Mouse (Mus musculus): ENCODE measurements around the gene Zfp710.

Zfp710 gene

DNA sequence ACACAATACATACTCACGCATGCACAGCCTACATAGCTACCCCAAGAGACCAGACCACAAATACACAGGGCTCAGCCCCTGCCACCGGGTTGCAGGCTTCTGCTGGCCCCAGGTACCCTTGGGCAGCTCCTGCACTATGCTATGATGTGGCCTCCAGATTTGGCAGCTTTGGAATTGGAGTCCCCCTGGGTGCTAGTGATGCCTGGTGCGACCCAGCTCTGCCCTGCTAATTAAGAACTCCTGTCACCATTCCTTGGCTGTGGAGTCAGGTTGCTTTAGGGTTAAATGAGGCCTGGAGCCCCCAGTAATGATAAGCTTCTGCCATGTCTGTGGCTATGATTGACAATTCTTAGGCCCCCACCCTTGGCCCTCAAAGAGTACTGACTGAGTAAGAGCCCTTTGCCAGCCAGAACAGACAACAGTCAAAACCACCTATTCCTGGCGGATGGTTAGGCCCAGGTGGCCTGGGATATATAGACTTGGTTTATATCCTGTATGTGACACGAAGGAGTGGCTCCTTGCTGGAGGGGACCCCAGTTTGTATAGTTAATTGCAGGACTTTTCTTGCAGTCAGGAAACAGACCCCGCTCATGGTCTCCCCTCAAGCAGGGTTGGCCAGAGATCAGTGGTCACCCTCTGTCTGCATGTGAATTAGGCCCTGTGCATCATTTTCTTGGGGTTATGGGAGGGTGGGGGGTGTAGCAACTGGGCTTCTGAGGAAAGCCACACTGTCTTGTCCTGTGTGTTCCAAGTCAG lies 52.5 kb downstream of the Zfp710 start:
- DNase-seq (ENCODE audit: low read depth, low spot score) = no peak

GRCm38 (mm10) chr7:80077801-80078200 lies 53.2 kb downstream of the Zfp710 start:
- no peak for DNase-seq (ENCODE audit: low read depth, low spot score)

- no peak for DNase-seq (ENCODE audit: low read depth, low spot score)
Measured at GRCm38 (mm10) chr7:80078792-80079301, 54.2 kb downstream of the Zfp710 start.

- DNase-seq (ENCODE audit: low read depth, low spot score) = no peak
Measured at GRCm38 (mm10) chr7:80081586-80082554, 57.3 kb downstream of the Zfp710 start.

- peak; percentile 69 for DNase-seq (ENCODE audit: low read depth, low spot score)
Measured at GRCm38 (mm10) chr7:80084484-80084931, 59.9 kb downstream of the Zfp710 start.

DNA sequence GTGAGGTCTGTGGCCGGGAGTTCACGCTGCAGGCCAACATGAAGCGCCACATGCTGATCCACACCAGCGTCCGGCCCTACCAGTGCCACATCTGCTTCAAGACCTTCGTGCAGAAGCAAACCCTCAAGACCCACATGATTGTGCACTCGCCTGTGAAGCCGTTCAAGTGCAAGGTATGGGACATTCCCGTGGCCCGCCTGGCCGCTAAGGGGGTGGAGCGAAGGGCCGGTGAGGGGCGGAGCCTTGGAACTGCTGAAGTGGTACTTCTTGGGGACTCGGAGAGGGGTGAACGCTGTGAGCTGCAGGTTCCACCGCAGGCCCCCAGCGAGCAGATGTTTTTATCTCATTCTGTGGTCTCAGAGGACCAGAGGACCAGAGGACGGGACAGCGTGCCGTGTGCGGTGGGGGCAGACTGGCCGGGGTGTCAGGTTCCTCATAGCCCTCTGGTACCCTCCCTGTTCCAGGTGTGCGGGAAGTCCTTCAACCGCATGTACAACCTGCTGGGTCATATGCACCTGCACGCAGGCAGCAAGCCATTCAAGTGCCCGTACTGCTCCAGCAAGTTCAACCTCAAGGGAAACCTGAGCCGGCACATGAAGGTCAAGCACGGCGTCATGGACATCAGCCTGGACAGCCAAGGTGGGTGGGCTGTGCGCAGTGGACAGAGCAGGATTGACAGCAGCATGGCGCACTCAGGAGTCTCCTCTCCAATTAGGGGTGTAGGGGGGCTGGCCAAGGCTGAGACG lies 61.5 kb downstream of the Zfp710 start:
- no peak for DNase-seq (ENCODE audit: low read depth, low spot score)

- no peak for DNase-seq (ENCODE audit: low read depth, low spot score)
Measured at GRCm38 (mm10) chr7:80088191-80088590, 63.6 kb downstream of the Zfp710 start.

DNA sequence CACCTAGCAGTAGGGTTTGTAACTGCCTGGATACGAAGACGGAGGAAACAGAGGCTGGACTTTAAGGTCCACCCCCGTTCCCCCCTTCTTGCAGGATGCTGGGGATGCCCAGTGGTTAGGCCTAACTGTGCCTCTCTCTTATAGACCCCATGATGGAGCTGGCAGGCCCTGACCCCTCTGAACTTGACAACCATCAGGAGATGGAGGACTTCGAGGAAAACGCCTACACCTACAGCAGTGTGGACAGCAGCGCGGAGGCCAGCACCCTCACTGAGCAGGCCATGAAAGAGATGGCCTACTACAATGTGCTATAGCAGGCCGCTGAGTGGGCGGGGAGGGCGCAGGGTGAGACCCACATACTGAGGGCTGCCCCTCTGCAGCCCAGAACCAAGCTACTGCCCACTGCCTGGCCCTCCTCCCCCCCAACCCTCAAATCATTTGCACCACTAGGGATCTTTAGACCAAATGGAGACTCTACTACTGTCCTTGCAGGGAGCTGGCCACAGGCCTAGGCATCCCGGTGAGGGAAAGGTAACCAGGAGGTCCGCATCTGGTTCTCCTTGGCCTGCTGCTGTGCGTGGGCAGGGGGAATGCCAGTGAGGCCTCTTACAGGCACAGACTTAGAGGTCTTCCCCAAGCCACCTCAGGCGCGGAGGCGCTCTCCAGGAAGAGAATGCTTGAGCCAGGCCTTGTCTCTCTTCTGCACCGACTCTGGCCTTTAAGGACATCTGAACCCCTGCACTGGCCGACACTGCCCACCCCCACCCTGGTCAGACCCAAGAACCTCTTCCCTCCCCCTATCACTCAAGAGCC lies 65.8 kb downstream of the Zfp710 start:
- DNase-seq (ENCODE audit: low read depth, low spot score) = no peak

DNA sequence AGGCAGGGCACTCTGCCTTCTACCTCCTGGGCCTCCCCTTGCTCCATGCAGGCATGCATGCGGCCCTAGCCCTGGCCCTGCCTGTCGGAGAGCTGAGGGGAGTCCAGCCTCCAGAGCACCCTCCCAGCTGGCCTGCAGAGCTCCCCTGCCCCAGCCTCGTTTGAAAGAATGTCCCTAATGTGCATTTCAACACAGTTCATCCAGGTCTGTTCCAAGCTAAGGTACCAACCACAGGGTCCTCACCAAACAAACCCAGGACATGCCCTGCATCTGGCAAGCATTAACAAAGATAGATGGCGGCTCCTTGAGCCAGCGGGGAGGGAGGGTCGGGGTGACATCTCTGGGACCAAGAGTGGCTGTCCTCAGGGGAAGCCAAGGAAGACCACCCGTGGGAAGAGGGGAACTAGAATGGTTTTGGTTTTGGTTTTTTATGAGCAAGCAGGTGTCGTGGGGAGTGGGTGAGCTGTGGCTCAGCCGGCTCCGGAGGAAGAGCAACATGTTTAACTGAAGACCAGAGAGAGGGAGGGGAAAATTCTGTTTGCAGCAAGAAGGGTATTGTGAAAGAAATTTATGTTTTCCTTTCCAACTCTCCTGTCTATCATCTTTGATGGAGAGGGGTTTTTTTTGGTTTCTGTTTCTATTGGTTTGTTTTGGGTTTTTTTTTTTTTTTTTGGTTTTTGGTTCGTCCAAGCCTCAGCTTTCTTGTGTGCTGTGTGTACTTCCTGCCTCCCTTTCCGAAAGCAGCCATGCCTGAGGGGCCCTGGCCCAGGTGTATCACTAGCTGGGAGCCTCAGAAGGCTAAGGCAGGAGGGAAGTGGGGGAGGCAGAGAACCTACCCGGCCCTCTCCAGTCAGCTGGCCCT lies 66.6 kb downstream of the Zfp710 start:
- no peak for DNase-seq (ENCODE audit: low read depth, low spot score)

- DNase-seq (ENCODE audit: low read depth, low spot score) = no peak
Measured at GRCm38 (mm10) chr7:80091866-80092210, 67.2 kb downstream of the Zfp710 start.

DNA sequence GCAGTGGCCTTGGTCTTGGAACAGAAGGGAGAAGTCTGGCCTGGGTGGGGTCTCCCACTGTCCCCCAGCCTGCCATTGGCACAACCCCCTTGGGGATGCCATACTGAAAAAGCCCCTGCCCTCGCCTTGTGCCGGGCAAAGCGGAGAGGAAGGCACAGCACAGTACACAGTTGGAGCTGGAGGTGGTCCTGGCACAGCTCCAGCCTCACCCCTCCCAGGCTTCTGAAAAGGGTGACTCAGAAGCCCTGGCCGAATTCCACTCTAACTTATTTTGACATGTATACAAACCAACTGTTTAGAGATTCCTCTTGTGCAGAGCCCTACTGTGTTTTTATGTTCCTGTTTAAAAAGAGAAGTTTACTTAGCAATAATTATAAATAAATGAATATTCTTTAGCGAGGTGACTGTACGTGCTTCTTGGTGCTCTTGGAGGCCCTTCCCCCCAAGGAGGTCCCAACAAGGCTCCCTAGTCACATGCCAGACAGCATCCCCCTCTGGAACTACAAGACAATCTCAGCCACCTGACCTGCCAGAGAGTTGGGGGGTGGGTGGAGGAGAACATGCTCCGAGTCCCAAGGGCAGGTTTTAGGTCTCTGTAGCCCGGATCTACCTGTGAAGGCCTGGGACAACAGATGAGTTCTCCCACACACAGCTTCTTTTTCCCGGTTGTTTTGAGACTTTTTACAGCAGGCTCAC lies 67.9 kb downstream of the Zfp710 start:
- peak; percentile 91 for DNase-seq (ENCODE audit: low read depth, low spot score)

DNA sequence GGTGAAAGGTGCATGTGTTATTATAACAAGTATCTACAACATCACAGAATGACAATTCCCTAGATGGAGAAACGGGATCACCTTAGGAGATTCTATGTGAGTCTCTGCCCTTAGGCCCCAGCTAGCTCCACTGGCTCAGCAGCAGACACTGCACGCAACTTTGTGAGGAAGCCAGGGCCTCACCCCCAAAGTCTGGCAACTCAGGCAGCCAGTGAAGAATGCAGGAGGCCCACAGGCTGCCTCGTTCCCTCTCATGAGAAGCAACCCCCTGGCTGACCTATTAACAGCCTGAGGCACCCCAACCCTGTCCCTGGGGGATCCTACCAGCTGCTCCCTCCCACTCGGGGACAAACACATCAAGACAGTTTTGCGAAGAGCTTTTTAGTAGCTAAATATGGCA lies 69.9 kb downstream of the Zfp710 start:
- no peak for DNase-seq (ENCODE audit: low read depth, low spot score)

DNA sequence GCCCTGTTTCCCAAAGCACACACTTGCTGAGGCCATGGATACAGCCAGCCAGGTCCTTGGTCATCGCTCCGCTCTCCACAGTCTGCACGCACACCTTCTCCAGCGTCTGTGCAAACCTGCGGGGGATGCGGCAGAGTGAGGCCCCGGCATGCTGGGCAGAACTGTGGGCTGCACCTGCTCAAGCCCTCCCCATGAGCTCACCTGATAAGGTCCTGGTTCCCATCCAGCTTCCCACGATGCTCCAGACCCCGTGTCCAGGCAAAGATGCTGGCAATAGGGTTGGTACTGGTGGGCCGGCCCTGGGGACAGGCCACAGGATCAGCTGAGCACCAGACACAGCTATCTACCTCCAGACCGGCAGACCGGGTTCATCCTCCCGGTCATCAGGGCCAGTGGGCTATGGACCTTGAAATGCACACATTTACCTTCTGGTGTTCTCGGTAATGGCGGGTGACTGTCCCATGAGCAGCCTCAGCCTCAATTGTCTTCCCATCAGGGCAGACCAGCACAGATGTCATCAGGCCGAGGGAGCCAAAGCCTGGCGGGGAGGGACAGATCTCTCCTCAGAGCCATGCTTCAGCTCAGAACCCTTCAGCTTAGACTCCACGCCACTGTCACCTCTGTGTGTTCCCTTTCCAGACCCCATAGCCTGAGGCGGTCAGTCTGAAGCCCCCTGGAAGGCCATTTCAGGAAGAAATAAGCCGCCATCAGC lies 71.1 kb downstream of the Zfp710 start:
- DNase-seq (ENCODE audit: low read depth, low spot score) = no peak

DNA sequence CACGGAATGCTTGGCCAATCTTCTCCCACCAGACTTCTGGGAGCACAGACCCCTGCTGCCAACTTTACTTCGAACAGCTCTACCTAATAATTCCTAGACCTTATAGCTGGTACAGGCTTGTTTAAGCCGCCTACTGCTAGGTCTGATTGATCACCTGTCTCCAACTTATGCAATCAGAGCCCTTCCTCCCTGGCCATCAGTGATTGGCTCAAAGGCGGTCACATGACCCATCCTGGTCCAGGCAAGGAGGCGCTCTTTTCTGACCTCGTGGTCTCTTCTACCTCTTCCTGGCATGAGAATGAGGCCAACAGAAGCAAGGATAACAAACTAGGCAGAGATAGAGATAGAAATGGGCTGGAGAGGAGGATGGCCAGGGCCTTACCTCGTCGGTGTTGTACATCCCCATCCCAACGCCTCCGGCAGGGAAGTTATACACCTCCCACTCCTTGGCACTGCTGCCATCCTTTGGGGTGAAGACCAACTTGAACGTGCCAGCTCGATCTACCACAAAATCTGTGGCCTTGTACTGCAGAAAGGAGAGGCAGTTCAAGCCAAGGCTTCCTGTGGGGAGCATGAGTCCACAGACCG lies 73.9 kb downstream of the Zfp710 start:
- no peak for DNase-seq (ENCODE audit: low read depth, low spot score)

DNA sequence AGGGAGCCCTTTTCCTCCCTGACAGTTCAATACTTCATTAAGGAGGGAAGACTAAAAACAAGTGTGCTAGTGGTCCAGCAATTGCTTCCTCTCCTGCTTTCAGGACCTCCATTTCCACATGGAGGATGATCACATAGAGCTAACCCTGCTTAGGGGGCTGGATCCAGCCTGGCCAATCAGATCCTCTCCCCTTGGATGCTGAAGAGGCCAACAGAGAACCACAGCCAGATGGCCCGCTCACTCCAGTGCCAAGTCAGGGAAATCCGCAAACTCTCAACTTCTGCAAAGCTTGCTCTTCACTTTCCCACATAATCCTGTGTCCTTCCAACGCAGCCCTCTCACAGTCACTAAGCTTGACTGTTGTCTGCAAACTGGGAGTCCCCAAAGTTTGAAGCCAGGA lies 78.7 kb downstream of the Zfp710 start:
- no peak for DNase-seq (ENCODE audit: low read depth, low spot score)

GRCm38 (mm10) chr7:80105637-80106390 lies 81.2 kb downstream of the Zfp710 start:
- DNase-seq (ENCODE audit: low read depth, low spot score) = no peak

DNA sequence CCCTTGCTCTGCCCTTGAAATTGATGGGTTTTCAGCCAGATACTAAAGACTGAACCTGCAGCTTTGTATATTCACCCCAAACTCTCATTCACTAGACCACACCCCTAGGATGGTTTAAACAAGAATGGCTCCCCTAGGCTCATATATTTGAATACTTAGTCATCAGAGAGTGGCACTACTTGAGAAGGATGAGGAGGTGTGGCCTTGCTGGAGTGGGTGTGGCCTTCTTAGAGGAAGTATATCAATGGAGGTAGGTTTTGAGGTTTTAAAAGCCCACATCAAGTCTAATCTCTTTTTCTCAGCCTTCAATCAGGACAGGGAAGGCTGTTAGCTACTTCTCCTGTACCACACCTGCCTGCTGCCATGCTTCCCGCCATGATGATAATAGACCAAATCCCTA lies 81.8 kb downstream of the Zfp710 start:
- DNase-seq (ENCODE audit: low read depth, low spot score) = no peak
